Mouse (Mus musculus): ENCODE results near the gene Apol7a. TPM values are rescaled to one million over a fixed set of nuclear protein-coding genes. Genes with fewer than 3 reads are reported as not detected.
A peak's percentile ranks its signal among the peaks of the same experiment; 100 is the strongest.

Apol7a gene
- total RNA-seq, 2 experiments from 2014 or later = not detected

DNA sequence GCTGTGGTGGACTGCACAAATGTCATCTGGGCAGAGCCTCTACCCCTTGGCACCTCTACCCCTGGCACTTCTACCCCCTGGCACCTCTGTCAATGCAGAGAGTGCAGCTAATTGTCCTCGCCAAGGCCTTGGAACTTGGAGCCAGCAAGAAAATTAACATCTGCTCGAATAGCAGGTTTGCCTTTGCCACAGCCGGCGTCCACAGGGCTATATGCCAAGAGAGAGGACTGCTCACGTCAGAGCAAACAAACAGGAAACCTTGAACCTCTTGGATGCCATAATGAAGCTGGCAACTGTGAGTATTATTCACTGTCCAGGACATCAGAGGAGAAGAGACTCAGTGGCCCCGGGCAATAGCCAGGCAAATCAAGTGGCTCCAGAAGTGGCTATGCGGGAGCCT, 22.0 kb downstream of the Apol7a start:
- DNase-seq (ENCODE audit: low spot score in 2 of 2) = no peak

DNA sequence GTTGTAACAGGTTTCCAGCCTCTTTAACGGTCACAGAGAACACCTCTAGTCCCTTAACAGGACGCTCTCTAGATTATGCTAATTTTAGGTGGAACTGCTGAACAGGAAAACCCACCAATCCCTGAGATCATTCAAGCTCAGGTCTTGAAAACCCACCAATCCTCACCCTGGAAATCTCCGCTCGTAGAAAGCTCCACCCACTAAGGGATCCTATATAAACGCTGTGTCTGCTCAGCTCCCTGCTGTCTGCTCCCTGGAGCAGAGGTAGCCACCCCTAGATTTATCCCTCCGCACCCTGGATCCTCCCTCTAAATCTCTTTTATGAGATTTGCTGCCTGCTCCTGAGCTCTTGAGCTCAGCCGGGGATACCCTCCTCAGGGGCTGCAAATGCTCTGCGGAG, 28.3 kb downstream of the Apol7a start:
- no peak for DNase-seq (ENCODE audit: low spot score in 2 of 2)

DNA sequence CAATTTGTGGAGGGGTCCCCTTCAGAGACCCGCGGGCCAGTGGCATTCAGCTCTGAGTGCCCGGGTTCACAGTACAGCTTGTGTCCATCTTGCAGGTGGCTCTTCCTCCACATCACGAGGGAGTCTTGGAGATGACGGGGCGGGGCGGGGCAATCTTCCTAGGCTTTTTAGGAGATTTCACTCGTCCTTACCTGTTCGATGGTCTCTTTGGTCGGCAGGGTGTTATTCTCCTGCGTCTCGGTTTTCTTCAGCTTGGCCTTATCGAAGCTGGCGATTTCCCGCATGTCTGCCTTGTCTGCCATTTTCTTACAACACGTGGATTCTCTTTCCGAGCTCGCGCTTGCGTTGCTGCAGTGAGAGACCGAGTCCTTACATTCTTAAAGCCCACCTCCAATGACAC, 28.9 kb downstream of the Apol7a start:
- no peak for DNase-seq (ENCODE audit: low spot score in 2 of 2)

DNA sequence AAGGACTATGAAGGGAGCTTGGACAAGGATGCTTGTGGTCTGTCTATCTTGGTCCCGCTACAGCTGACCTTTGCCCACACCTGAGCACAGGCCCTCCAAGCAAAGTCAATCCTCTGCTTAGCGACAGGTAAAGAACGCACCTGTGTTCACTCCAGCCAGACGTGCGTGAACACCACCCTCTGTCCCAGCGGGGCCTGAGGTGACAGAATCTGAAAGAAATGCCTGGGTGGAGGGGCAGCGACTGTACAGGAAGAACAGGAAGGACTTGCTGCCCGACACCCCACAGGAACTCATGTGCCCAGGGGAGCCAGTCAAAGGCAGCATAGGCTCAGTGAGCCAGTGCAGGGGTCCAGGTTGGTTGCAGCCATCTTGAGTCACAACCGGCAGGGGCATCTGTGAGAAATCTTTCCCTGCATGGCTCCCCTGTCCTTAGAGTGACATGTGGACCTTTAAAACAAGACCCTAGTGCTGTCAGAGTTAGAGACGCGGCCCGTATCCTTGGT, 30.0 kb downstream of the Apol7a start:
- DNase-seq (ENCODE audit: low spot score in 2 of 2) = no peak

DNA sequence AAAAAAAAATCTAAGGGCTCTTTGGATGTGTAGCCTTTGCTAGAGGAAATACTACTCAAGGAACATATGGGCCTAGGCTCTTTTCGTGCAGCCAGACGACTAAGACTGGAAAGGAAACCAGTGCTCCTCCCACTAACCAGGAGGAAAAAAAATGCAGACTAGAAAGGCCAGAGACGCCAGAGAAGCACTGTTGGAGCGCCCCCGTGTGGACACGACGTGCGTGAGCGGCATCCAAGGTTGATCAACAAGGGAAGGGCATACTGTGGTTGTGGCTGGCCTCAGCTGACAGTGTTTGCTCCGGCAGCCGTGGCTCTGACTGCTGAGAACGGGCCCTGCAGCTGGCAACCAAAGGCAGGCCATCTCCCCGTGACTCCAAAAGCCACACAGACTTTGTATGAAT, 30.8 kb downstream of the Apol7a start:
- peak; percentile 91 to 98 for DNase-seq (ENCODE audit: low spot score in 2 of 2)

DNA sequence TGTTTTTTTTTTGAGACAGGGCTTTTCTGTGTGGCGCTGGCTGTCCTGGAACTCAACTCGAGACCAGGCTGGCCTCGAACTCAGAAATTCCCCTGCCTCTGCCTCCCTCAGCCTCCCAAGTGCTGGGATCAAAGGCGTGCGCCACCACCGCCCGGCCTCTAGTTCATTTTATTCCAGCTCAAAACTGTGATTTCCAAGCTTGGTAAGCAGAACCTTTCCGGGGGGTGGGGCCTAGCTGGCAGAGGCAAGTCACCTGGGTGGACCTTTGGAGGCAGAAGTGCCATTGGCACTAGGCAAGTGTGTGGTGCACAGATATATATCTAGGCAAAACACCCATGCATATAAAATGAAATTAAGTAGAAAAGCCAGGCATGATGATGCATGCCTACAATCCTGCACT, 31.4 kb downstream of the Apol7a start:
- DNase-seq (ENCODE audit: low spot score in 2 of 2) = no peak

DNA sequence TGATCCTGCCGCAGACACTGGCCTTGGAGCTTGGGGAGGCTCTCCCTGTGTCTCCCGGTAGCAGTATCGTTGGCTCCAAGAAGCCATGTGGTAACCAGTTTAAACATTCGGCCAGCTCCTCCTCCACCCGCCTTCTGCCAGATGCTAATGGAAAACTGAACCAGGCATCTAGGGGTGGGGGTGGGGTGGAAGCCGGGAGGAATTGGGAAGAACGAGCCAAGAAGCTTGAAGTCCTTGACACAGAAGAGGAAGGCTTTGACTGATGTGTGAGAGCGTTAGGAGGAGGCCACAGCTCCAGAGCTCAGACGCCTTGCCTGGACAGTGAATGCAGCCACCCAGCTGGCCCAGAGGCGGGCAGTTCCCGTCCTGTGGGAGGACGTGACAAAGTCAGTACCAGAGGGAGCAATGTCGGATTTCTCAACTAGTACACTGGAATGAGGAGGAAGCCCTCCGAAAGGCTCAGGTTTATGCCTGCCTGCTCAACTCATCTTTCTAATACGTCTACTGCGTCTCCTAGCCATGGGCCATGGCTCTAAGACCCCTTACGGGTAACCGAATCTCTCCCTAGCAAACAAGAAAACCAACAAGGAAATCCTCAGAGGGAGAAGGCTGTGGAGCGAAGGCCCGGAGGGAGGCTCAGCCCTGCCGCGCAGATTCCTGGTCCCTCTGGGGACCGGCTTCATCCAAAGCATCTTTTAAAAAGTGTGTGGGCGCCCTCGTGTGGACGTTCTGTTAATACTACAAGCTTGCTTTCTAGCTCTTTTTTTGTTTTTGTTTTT, 32.0 kb downstream of the Apol7a start:
- DNase-seq (ENCODE audit: low spot score in 2 of 2) = peak; percentile 67 to 86

DNA sequence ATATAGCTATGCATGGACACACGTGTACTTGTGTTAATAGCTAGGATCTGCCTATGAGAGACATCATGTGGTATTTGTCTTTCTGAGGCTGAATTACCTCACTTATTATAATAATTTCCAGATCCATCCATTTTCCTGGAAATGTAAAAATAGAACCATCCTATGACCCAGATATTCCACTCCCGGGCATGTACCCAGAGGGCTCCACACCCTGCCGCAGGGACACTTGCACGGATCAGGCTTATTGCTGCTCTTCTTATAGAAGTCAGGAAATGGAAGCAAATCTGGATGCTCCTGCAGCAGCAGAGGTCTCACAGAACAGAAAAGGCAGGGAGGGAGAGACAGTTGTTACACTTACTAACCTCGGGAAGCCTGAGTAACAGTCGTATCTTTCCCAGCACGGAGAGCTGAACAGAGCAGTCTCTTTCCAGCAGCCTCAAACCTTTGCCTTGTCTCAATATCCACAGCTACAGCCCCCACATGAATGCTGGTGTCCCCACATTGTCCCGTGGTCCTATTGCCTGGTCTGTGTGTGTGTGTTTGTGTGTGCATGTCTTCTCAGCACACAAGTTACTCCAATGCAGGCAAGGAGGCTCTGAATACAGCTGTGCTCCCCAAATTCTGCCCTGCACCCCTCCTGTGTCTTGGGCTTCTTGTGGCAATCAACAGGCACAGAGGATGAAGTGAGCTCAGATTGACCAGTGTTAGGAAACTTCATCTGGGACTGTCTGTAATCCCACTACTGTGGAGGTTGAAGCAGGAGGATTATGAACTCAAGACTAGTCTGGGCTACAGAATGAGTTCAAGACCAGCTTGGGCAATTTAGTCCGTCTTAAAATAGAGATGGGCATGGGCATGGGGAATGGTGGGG, 33.0 kb downstream of the Apol7a start:
- no peak for DNase-seq (ENCODE audit: low spot score in 2 of 2)

DNA sequence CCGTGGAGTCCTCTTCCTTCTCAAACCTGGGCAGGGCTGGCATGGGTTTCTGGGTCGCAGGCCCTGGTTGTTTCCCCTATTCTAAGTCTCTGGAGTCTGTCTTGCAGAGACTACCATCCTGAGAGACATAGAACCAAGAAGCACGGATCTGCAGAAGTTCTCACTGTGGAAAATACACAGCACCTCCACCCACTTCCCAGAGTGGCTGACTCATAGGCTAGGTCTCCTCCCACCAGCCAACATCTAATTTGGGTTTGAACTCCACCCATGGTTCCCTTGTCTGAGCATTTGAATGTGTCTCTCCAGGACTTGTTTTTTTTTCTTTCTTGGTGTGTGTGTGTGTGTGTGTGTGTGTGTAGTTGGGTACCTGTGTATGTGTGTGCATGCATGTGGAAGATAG, 34.9 kb downstream of the Apol7a start:
- peak; percentile 53 to 79 for DNase-seq (ENCODE audit: low spot score in 2 of 2)

DNA sequence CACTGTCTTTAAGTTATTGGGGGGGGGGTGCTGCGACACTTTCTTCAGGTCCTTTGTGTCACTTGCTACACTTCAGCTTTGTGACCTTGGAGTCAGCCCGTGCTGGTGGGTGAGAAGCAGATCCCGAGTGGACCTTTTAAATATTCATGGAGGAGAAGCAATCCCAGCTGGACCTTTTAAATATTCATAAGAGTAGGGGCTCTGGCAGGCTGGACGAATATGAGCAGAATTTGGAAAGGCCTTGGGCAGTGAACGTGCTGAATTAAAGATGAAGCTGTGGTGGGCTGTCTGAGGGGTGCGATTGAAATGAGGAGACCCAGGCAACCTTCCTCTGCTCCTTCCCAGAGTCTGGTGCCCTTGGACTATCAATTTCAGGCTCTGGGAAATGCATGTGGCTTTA, 35.3 kb downstream of the Apol7a start:
- no peak for DNase-seq (ENCODE audit: low spot score in 2 of 2)

DNA sequence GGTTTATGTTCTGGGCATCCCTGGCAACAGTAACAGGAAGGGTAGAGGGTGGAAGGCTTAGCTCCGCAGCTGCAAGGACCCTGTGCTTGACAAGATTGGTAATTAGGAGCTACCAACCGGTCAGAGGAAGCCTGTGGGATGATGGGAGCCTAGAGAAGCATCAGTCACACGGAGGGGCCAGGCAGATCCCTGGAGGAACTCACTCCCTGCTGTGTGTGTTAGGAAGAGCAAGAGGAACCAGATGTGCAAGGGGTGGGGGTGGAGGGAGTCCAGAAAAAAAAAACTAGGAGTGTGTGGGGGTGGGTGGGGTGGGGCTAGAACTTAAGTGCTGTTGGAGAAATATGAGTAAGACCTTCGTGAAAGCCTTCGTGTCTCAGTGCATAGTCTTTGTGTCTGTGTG, 36.0 kb downstream of the Apol7a start:
- DNase-seq (ENCODE audit: low spot score in 2 of 2) = no peak

DNA sequence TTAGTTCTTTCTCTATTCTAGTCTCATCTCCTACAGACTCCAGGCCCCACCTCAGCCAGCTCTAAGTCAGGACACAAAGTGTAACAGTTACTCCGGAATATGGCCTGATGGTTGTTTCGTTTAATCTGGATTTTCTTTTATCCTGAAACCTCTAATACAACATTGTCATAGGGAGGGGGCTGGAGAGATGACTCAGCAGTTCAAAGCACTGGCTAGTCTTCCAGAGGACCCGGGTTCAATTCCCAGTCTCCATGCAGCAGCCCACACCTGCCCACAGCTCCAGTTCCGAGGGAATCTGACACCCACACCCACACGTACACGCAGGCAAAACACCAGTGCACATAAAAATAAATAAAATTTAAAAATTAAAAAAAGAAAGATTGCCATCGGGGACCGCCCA, 39.0 kb downstream of the Apol7a start:
- DNase-seq (ENCODE audit: low spot score in 2 of 2) = no peak

DNA sequence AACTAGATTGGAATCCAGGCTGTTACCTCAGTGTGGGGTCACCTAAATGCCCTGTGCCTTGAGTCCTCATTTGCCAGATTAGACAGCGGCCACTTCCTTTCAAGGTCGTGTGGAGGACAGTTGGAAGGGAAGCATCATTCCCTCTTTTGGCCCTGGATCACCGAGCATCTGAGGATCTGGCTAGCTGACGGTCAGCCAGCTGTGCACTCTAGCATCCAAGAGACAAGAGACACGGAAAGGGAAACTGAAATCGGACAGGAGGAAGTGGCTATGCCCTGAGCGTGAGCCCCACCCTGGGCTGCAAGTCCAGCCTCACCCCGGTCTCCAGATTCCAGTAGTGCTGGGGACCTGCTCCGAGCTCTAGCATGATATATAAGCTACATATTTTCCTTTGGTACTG, 39.4 kb downstream of the Apol7a start:
- no peak for DNase-seq (ENCODE audit: low spot score in 2 of 2)

DNA sequence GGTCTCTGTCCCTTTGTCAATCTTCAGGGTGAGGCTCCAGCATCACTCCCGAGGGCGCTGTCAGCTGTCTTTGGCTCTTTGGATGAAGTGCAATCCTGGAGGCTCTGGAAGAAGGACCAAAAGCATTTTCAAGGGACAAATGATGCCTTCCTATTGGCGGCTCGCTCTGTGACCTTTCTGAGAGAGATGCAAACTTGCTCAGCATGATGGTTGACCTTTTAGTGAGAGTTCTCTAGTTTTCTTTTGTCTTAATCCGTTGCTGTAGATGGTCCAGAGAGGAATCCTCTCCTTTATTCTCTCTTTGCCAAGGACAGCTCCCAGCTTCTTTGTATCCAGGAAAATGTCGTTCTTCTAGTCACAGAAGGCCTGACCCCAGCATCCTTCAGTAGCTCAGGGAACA, 39.8 kb downstream of the Apol7a start:
- no peak for DNase-seq (ENCODE audit: low spot score in 2 of 2)

DNA sequence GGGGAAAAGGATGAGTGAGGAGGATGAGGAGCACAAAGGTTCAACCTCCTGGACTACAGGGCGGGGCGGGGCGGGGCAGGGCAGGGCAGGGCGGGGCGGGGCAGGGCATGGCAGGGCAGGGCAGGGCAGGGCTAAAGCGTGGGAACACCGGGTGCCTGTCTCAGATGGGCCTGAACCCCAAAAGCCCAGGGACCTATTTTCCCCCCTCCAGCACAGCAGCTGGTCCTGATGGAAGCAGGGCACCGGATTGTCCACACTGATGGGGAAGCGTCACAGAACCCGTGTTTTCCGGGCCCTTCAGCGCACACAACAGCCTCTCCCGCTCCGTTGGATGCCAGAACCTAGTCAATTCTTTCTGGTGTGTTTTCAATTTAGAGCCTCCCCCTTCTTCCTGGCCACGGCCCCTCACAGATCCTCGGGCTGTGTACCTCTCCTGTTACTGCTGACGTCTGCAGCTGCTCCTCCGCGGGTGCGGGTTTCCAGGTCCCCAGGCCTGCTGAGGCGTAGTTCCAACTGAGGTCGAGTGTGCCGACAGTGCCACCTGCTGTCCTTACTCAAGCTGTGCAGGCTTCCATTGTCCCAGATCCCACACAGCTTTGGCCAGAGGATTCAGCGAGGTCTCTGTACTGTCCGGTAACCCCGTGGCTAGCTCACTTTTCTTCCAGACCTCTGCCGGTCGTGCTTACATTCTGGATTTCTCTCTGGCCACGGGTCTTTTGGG, 40.4 kb downstream of the Apol7a start:
- peak; percentile 81 to 93 for DNase-seq (ENCODE audit: low spot score in 2 of 2)

DNA sequence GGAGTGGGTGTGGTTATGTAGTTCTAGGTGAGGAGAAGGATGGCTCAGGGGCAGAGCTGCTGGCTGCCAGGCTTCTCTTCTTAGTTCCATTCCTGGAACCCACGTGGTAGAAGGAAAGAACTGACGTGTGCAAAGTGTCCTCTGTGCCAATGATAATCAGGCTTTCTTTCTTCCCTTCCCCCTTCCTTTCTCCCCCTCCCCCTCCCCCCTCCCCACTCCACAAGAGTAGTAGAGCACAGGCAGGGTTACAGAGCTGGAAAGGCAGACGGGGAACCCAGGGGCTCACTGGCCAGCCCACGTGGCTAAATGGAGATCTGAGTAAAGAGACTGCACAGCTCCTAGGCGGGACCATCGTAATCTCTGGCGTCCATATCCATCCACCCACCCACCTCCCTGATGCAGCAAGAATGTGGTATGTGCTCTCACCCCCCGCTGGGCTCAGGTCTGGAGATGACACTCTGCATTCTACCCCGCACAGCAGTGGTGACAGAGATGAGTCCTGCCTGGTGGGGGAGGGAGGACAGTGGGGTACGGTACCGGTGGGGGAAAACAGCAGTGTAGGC, 42.6 kb downstream of the Apol7a start:
- no peak for DNase-seq (ENCODE audit: low spot score in 2 of 2)

DNA sequence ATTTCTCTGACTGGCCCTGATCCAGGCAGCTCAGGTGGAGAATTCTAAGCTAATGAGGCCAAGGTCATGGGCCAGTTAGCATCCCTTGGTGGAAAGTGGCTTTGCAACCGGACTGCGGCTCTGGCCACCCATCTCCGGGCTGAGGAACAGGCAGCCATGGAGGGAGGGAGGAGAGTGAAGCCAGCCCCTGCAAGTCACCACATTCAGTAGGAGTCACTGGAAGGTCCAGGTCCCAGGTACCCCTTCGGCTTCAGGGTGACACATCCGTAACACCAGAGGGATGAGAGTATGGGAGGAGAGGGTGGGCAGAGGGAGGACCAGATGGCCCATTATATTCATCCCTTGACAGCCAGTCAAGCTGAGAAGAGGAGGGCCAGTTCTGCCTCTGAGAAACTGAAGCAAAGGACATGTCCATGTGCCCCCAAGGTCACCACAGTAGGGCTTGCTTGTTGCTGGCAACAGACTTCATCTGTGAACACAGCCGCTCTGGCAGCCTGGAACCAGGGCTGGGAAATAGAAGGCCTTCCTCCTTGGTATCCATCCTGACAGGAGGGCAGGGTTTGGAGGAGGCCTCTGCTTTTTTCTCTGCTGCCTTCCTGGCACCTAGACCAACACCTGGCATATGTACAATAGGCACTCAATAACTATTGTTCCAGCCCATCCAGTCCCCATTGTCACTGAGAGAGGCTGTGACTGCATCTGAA, 43.9 kb downstream of the Apol7a start:
- no peak for DNase-seq (ENCODE audit: low spot score in 2 of 2)

DNA sequence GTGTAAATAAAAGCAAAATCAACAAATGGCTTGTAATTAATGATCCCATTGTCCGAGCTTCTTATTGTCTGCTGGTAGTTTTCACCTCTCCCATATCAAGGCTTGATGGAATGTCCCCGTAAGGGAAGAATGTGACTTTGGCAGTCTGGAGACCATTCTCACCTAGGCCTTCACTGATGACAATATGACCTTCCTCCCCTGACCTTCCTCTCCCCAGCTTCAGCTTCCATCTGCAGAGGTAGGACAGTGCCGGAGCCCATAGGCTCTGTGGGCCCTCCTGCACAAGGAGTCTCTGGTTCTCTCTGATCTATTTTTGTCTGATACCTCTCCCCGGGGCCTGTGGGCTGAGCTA, 44.4 kb downstream of the Apol7a start:
- DNase-seq (ENCODE audit: low spot score in 2 of 2) = no peak

DNA sequence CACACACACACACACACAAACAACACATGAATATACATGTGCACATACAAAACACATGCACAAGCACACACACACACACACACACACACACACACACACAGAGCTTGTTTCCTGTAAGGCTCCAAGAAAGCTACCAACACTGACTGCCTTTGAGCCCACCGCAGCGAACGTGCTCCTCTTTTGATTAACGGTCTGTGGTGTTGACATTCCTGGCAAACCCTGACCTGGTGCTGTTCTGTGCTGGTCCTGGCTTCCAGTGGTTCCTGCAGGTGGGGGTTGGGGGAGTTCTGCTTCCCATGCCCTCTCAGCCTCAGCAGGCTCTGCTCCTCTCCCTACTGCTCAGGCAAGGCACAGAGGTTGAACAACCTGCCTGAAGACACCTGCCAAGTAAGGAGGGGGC, 45.1 kb downstream of the Apol7a start:
- DNase-seq (ENCODE audit: low spot score in 2 of 2) = no peak

DNA sequence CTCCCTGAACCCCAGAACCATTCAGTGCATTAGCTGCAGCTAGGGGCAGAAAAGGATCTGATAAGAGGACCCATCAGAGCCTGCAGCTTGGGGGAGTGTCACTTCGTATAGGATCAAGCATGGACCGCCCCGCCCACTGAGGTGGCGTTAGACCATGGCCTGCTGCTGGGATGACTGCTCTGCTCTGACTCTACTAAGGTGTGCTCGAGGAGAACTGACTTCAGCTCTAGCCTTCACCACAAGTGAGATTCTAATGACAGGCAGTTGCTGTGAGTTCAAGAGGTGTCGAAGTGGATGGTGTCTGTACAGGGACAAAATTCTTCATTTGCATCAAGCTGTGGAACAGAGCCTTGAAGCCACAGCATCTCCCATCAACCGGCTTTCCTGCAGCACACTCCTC, 46.0 kb downstream of the Apol7a start:
- no peak for DNase-seq (ENCODE audit: low spot score in 2 of 2)

DNA sequence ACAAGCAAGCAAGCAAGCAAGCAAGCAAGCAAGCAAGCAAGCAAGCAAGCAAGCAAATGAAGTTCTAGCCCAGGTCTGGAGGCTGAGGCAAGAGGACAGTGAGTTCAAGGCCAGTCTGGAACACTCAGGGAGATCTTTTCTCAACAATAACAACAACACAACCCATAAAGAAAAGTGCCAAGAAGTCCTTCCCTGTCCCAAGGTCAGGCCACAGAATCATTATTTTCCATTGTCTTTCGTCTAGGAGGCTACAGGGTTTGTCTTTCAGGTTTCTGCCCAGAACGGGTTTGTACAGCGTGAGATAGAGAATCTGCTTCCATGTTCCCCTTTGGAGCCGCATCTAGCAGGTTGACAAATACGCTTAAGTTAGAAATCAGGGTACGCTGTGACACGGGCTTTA, 48.8 kb downstream of the Apol7a start:
- DNase-seq (ENCODE audit: low spot score in 2 of 2) = no peak
